Mouse (Mus musculus) myocyte (in vitro differentiated cells): ENCODE results near the gene Tep1.

Source experiments
- CEBPB ChIP-seq: IDR thresholded peaks from 2 replicates; pipeline ENCODE4 v1.6.1; 2011; ENCODE audit warnings: mild to moderate bottlenecking, moderate library complexity; ENCODE audit not compliant: poor library complexity, insufficient read depth, severe bottlenecking
- MYOG ChIP-seq, 3 experiments: IDR thresholded peaks; one replicate each; pipeline ENCODE4 v1.6.1; 2011; ENCODE audit warnings: control low read depth in 2 of 3, low read depth in 2 of 3, mild to moderate bottlenecking in 2 of 3; ENCODE audit not compliant: insufficient read length in 2 of 3, control insufficient read depth in 1 of 3, insufficient read depth in 1 of 3
- POLR2A ChIP-seq: IDR thresholded peaks from one replicate; pipeline ENCODE4 v1.6.1; 2011; ENCODE audit warnings: low read depth, mild to moderate bottlenecking, control low read depth, moderate library complexity; ENCODE audit not compliant: insufficient read length
- POLR2AphosphoS2 ChIP-seq: IDR thresholded peaks from one replicate; pipeline ENCODE4 v1.6.1; 2011; ENCODE audit warnings: low read depth, control low read depth; ENCODE audit not compliant: insufficient read length
- REST ChIP-seq: IDR thresholded peaks from one replicate; pipeline ENCODE4 v1.6.1; 2011; ENCODE audit warnings: mild to moderate bottlenecking, control low read depth, moderate library complexity; ENCODE audit not compliant: insufficient read depth, insufficient read length
- SRF ChIP-seq: IDR thresholded peaks from one replicate; pipeline ENCODE4 v1.6.1; 2011; ENCODE audit warnings: low read depth; ENCODE audit not compliant: control insufficient read depth, insufficient read length
- TCF12 ChIP-seq: IDR thresholded peaks from one replicate; pipeline ENCODE4 v1.6.1; 2011; ENCODE audit warnings: mild to moderate bottlenecking, control low read depth; ENCODE audit not compliant: poor library complexity, insufficient read depth, severe bottlenecking
- TCF3 ChIP-seq: IDR thresholded peaks from one replicate; pipeline ENCODE4 v1.6.1; 2011; ENCODE audit warnings: low read depth, control low read depth; ENCODE audit not compliant: insufficient read length
- USF1 ChIP-seq: IDR thresholded peaks from one replicate; pipeline ENCODE4 v1.6.1; 2011; ENCODE audit warnings: low read depth, mild to moderate bottlenecking, control low read depth, moderate library complexity

- TF ChIP-seq POLR2AphosphoS2 (no peak), USF1 (no peak), REST (no peak), POLR2A (no peak), CEBPB (no peak), TCF3 (no peak), SRF (no peak), MYOG (IDR thresholded peaks at IDR 0.05; ENCODE audit: control insufficient read depth in 1 of 3, insufficient read depth in 1 of 3, insufficient read length in 2 of 3, low read depth in 2 of 3) (no peak), TCF12 (no peak)
Observed at GRCm38 (mm10) chr14:50802441-50802840, 67.9 kb downstream of the Tep1 start.
